Mouse (Mus musculus): ENCODE results near the gene Mgat1. TPM values are rescaled to one million over a fixed set of nuclear protein-coding genes. Genes with fewer than 3 reads are reported as not detected.

The Mgat1 gene
- polyA plus RNA-seq, 1 experiment from 2014 or later: 35.1 TPM

DNA sequence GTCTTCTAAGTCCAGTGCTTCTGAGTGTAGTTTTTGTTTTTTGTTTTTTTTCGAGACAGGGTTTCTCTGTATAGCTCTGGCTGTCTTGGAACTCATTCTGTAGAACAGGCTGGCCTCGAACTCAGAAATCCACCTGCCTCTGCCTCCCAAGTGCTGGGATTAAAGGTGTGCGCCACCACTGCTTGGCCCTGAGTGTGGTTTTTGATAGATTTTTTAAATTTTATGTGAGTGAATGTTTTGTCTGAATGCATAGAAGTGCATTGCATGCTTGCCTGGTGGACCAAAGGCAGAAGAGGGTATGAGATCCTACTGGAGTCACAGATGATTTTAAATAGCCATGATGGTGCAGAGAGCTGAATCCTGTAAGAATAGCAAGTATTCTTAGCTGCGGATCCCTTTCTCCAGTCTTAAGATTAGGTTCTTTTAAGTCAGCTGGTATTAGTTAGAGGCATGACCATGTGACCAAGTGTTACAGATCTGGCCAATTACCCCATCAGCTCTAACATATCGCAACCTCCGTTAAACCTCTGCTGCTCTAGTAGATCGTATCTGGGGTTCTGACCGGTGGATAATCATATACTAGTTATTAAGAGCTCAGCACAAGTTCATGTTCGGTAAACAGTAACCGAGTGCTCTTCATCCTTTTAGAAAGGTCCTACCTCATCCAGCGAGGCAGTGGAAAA is 906 bp upstream of the Mgat1 start:
- 21% methylated on average over 11 of the region's 11 CpGs for WGBS (ENCODE audit: insufficient replicate concordance)
- ATAC-seq (ENCODE audit: insufficient read depth): no peak
- H3K4me3 ChIP-seq (replicated peaks): peak overlapping the region; percentile 68
- H3K9ac ChIP-seq: peak overlapping the region; percentile 60
- H3K36me3 ChIP-seq (replicated peaks): no peaks in the 10 kb centered on the region
- no peaks in the 10 kb centered on the region for H3K9me3 ChIP-seq (replicated peaks)
- peak overlapping the region; percentile 86 for H3K4me2 ChIP-seq
- peaks cover 58% of the 10 kb centered on the region for H3K4me1 ChIP-seq (replicated peaks)
- H3K27ac ChIP-seq (replicated peaks): peak overlapping the region; percentile 94
- H3K27me3 ChIP-seq: no peaks in the 10 kb centered on the region

DNA sequence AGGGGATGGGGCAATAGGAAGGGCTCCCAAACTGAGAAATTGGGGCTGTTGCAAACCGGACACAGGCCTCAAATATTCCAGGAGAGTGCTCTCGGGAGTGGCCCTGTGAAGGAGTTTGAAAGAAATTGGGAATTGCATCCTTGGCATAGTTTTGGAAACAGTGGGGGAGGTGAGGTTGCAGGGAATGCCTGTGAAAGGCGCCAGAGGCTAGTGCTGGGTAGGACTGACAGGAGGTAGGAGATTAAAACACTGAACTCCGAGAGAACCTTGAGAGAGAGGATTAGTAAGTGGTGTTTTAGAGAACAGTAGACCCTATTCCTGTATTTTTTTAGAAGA is 572 bp downstream of the Mgat1 start:
- WGBS (ENCODE audit: insufficient replicate concordance): 3% methylated on average over 4 of the region's 4 CpGs
- H3K4me1 ChIP-seq (replicated peaks): peaks cover 73% of the 10 kb centered on the region
- H3K4me3 ChIP-seq (replicated peaks): peak overlapping the region; percentile 68
- peak overlapping the region; percentile 86 for H3K4me2 ChIP-seq
- H3K9me3 ChIP-seq (replicated peaks): no peaks in the 10 kb centered on the region
- no peaks in the 10 kb centered on the region for H3K36me3 ChIP-seq (replicated peaks)
- no peak for ATAC-seq (ENCODE audit: insufficient read depth)
- peak overlapping the region; percentile 94 for H3K27ac ChIP-seq (replicated peaks)
- H3K27me3 ChIP-seq: no peaks in the 10 kb centered on the region
- H3K9ac ChIP-seq: peak overlapping the region; percentile 60

DNA sequence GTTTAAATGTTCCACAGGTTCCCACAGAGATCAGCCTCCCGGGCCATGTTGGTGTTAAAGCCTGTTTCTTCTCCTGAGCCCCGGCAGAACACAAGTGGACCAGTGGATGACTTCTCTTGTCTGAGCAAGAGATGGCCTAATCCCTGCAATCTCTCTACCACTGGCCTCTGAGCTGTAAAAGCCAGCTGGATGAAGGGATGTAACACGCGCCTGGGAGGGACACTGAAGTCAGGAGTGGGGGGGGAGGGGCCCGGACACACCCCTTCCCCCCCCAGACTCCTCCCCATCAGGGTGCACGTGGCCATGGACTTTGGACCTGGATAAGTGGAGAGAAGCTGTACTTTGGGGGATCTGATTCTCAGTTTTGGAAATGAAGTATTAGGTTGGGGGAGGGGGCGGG is 1.2 kb downstream of the Mgat1 start:
- peaks cover 76% of the 10 kb centered on the region for H3K4me1 ChIP-seq (replicated peaks)
- no peak for ATAC-seq (ENCODE audit: insufficient read depth)

GRCm38 (mm10) chr11:49245634-49246415 is 1.8 kb downstream of the Mgat1 start:
- peak overlapping the region; percentile 86 for H3K4me2 ChIP-seq
- H3K9me3 ChIP-seq (replicated peaks): no peaks in the 10 kb centered on the region
- no peak for ATAC-seq (ENCODE audit: insufficient read depth)
- H3K4me1 ChIP-seq (replicated peaks): peaks cover 80% of the 10 kb centered on the region
- peak overlapping the region; percentile 68 for H3K4me3 ChIP-seq (replicated peaks)
- H3K27me3 ChIP-seq: no peaks in the 10 kb centered on the region
- H3K27ac ChIP-seq (replicated peaks): peak overlapping the region; percentile 94
- WGBS (ENCODE audit: insufficient replicate concordance): 9% methylated on average over 12 of the region's 12 CpGs
- H3K36me3 ChIP-seq (replicated peaks): no peaks in the 10 kb centered on the region
- H3K9ac ChIP-seq: peak overlapping the region; percentile 26; the same call in 1 of the 2 replicates

More for the DNA sequence above, 1.2 kb downstream of the Mgat1 start:
- Histone ChIP-seq H3K27ac (replicated peaks) (peak overlapping the region; percentile 94), H3K9ac (peak overlapping the region; percentile 26; the same call in 1 of the 2 replicates), H3K9me3 (replicated peaks) (no peaks in the 10 kb centered on the region), H3K4me2 (peak overlapping the region; percentile 86), H3K27me3 (no peaks in the 10 kb centered on the region), H3K36me3 (replicated peaks) (no peaks in the 10 kb centered on the region), H3K4me3 (replicated peaks) (peak overlapping the region; percentile 68)
- 13% methylated on average over 7 of the region's 7 CpGs for WGBS (ENCODE audit: insufficient replicate concordance)

DNA sequence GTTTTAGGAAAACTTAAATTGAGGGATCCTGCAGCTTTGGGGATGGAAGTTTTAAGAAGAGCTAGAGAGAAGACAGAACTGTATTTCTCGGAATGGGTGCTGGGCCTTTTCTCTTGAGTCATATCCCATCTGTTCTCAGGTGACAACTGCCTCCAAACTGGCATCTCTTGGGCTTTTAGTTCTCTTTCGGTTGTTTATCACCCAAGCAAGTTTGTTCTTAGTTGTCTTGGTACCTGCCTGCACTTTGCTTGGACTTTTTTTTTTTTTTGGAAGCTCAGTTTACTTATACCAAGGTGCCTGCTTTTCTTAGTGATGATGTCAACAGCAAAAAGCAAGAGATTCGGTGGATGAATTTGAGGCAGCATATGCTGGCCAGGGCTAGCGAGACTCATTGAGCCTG is 2.5 kb downstream of the Mgat1 start:
- H3K27me3 ChIP-seq: no peaks in the 10 kb centered on the region
- no peak for ATAC-seq (ENCODE audit: insufficient read depth)
- 68% methylated on average over 4 of the region's 4 CpGs for WGBS (ENCODE audit: insufficient replicate concordance)
- no peaks in the 10 kb centered on the region for H3K36me3 ChIP-seq (replicated peaks)
- no peak overlapping the region for H3K9ac ChIP-seq
- peak overlapping the region; percentile 86 for H3K4me2 ChIP-seq
- peaks cover 83% of the 10 kb centered on the region for H3K4me1 ChIP-seq (replicated peaks)
- H3K27ac ChIP-seq (replicated peaks): peak overlapping the region; percentile 94; the same call in 1 of the 2 replicates
- H3K9me3 ChIP-seq (replicated peaks): no peaks in the 10 kb centered on the region
- H3K4me3 ChIP-seq (replicated peaks): peak overlapping the region; percentile 68

GRCm38 (mm10) chr11:49247255-49247654 is 3.3 kb downstream of the Mgat1 start:
- peak overlapping the region; percentile 94; the same call in 1 of the 2 replicates for H3K27ac ChIP-seq (replicated peaks)
- no peaks in the 10 kb centered on the region for H3K27me3 ChIP-seq
- peak overlapping the region; percentile 68 for H3K4me3 ChIP-seq (replicated peaks)
- no peak for ATAC-seq (ENCODE audit: insufficient read depth)
- H3K4me1 ChIP-seq (replicated peaks): peaks cover 90% of the 10 kb centered on the region
- peaks cover 5% of the 10 kb centered on the region; the same call in 1 of the 2 replicates for H3K36me3 ChIP-seq (replicated peaks)
- 0 out of 2 replicates have a peak overlapping the region, but pooled peaks have one; percentile 5 for H3K9ac ChIP-seq
- 36% methylated on average over 2 of the region's 2 CpGs for WGBS (ENCODE audit: insufficient replicate concordance)
- H3K9me3 ChIP-seq (replicated peaks): no peaks in the 10 kb centered on the region
- H3K4me2 ChIP-seq: peak overlapping the region; percentile 86

- no peak overlapping the region for H3K9ac ChIP-seq
- 51% methylated on average over 6 of the region's 6 CpGs for WGBS (ENCODE audit: insufficient replicate concordance)
- no peak overlapping the region for H3K4me3 ChIP-seq (replicated peaks)
- no peaks in the 10 kb centered on the region for H3K9me3 ChIP-seq (replicated peaks)
- H3K27ac ChIP-seq (replicated peaks): peak overlapping the region; percentile 92
- H3K4me1 ChIP-seq (replicated peaks): peaks cover 91% of the 10 kb centered on the region
- no peak for ATAC-seq (ENCODE audit: insufficient read depth)
- H3K36me3 ChIP-seq (replicated peaks): peaks cover 15% of the 10 kb centered on the region
- no peaks in the 10 kb centered on the region for H3K27me3 ChIP-seq
- H3K4me2 ChIP-seq: peak overlapping the region; percentile 86
Observed at GRCm38 (mm10) chr11:49248226-49248973, 4.4 kb downstream of the Mgat1 start.

DNA sequence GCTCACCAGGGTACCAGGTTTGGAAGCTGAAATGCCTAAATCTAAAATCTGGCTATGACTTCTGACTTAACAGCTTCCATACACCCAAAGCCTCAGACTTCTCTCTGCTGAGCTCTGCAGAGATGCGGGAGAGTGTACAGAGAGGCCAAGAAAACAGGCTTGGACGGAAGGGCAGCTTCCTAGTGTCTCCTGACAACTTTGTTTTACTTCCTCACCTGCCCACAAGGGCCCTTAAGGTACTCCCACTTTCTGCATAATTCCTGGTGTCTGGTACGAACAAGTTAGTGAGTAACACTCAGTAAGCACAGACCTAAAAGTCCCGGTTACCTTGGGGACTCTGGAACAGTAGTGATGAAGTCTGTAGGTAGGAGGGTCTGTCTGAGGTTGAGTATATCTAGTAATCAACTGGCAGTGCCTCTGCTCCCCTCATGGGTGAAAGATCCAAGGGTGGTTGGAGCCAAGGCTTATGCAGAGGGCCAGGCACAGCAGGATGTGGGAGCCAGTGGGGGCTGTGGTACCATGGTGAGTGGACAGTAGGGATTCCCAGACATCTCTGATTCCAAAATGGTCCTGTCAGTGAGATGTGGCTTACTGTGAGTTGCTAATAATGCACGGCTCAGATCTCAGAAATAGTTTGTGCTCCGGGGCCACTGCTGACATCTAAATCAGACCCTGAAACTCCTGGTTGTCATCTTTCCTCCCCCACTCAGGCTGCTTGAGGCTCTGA is 5.1 kb downstream of the Mgat1 start:
- no peak for ATAC-seq (ENCODE audit: insufficient read depth)
- H3K9ac ChIP-seq: peak overlapping the region; percentile 19; the same call in 1 of the 2 replicates
- peaks cover 98% of the 10 kb centered on the region for H3K4me1 ChIP-seq (replicated peaks)
- peak overlapping the region; percentile 82 for H3K4me2 ChIP-seq
- peak overlapping the region; percentile 92 for H3K27ac ChIP-seq (replicated peaks)
- H3K9me3 ChIP-seq (replicated peaks): no peaks in the 10 kb centered on the region
- 43% methylated on average over 6 of the region's 6 CpGs for WGBS (ENCODE audit: insufficient replicate concordance)
- no peaks in the 10 kb centered on the region for H3K27me3 ChIP-seq
- H3K4me3 ChIP-seq (replicated peaks): peak overlapping the region; percentile 75
- peaks cover 22% of the 10 kb centered on the region for H3K36me3 ChIP-seq (replicated peaks)

DNA sequence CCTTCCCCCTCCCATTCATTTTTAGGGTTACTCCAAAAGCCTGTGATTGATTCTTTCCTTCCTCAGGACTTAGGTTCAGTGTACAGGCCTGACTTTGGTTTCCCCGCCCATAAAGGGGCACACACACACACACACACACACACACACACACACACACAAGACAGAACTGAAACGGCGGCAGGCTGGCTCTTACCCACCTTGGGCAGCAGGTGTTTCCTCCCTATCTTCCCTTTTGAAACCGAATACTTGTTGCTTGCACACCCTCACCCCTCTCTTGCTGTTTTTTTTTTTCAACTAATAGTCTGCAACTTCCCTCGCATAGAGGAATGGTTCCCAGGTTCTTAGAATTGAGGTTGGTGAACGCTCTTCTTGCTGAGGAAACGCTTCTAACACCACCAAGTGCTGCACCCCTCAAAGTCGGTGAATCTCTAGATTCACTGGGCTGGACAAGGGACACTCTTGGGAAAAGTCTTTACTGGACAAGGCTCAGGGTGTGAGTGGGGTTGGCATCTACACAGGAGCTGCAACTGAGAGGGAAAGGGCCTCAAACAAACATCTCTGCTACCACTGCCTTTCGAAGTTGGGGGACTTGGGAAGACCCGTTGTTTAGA is 5.9 kb downstream of the Mgat1 start:
- Histone ChIP-seq H3K36me3 (replicated peaks) (peaks cover 30% of the 10 kb centered on the region), H3K9ac (peak overlapping the region; percentile 86), H3K27me3 (no peaks in the 10 kb centered on the region), H3K27ac (replicated peaks) (peak overlapping the region; percentile 92), H3K4me2 (peak overlapping the region; percentile 82), H3K4me1 (replicated peaks) (peaks cover 98% of the 10 kb centered on the region), H3K4me3 (replicated peaks) (peak overlapping the region; percentile 75), H3K9me3 (replicated peaks) (no peaks in the 10 kb centered on the region)
- peak; percentile 11 for ATAC-seq (ENCODE audit: insufficient read depth)
- WGBS (ENCODE audit: insufficient replicate concordance): 4% methylated on average over 10 of the region's 10 CpGs
